Mouse (Mus musculus): ENCODE measurements around the gene BC025446. TPM values are rescaled to one million over a fixed set of nuclear protein-coding genes. Genes with fewer than 3 reads are reported as not detected.

BC025446 gene
- polyA plus RNA-seq, 1 experiment from 2014 or later = not detected

GRCm38 (mm10) chr15:75270691-75271362, 54.7 kb downstream of the BC025446 start:
- no peaks in the 10 kb centered on the region for H3K27me3 ChIP-seq (ENCODE audit: control insufficient read depth, insufficient read depth, low read length)
- H3K4me2 ChIP-seq (ENCODE audit: low read depth, severe bottlenecking) = no peak overlapping the region
- WGBS = 80% methylated on average over 3 of the region's 3 CpGs
- H3K27ac ChIP-seq (replicated peaks; ENCODE audit: low read depth, low read length) = no peak overlapping the region
- DNase-seq (ENCODE audit: low spot score) (no peak), ATAC-seq (ENCODE audit: insufficient number of reproducible peaks, low FRiP score, low TSS enrichment, low read depth) (no peak)
- no peaks in the 10 kb centered on the region for H3K4me1 ChIP-seq (ENCODE audit: control insufficient read depth, insufficient read depth, low read length)
- no peaks in the 10 kb centered on the region for H3K36me3 ChIP-seq (ENCODE audit: control insufficient read depth, insufficient read depth, low read length)
- no peak overlapping the region for H3K4me3 ChIP-seq (ENCODE audit: low read depth, low read length)
- H3K9me3 ChIP-seq (ENCODE audit: control insufficient read depth, low read length) = no peaks in the 10 kb centered on the region
- no peak overlapping the region for H3K9ac ChIP-seq (ENCODE audit: low read length)

DNA sequence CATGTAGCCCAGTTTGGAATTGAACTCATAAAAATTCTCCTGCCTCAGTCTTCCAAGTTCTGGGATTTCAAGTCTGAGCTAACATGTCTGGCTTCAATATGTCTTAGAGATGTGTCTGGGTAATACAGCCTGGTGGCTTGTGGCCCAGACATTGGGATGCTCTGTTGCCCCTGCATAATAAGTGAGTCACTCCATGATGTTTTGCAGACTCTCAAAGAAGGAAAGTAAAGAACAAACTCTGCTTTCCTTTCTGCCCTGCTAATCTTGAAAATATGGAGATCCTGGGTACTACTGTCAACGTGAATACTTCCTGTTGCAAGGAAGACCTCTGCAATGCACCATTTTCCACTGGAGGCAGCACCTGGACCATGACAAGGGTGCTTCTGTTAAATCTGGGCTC, 55.2 kb downstream of the BC025446 start:
- H3K4me1 ChIP-seq (ENCODE audit: control insufficient read depth, insufficient read depth, low read length) = no peaks in the 10 kb centered on the region
- WGBS = 71% methylated on average over 1 of the region's 1 CpGs
- H3K9me3 ChIP-seq (ENCODE audit: control insufficient read depth, low read length) = no peaks in the 10 kb centered on the region
- no peak overlapping the region for H3K4me2 ChIP-seq (ENCODE audit: low read depth, severe bottlenecking)
- H3K27me3 ChIP-seq (ENCODE audit: control insufficient read depth, insufficient read depth, low read length) = no peaks in the 10 kb centered on the region
- no peak for DNase-seq (ENCODE audit: low spot score)
- no peak overlapping the region for H3K27ac ChIP-seq (replicated peaks; ENCODE audit: low read depth, low read length)
- no peak overlapping the region for H3K9ac ChIP-seq (ENCODE audit: low read length)
- no peaks in the 10 kb centered on the region for H3K36me3 ChIP-seq (ENCODE audit: control insufficient read depth, insufficient read depth, low read length)
- no peak overlapping the region for H3K4me3 ChIP-seq (ENCODE audit: low read depth, low read length)
- ATAC-seq (ENCODE audit: insufficient number of reproducible peaks, low FRiP score, low TSS enrichment, low read depth) = no peak

- H3K4me2 ChIP-seq (ENCODE audit: low read depth, severe bottlenecking) = no peak overlapping the region
- H3K36me3 ChIP-seq (ENCODE audit: control insufficient read depth, insufficient read depth, low read length) = no peaks in the 10 kb centered on the region
- H3K27me3 ChIP-seq (ENCODE audit: control insufficient read depth, insufficient read depth, low read length) = no peaks in the 10 kb centered on the region
- DNase-seq (ENCODE audit: low spot score) = no peak
- H3K9ac ChIP-seq (ENCODE audit: low read length) = no peak overlapping the region
- H3K9me3 ChIP-seq (ENCODE audit: control insufficient read depth, low read length) = no peaks in the 10 kb centered on the region
- no peak for ATAC-seq (ENCODE audit: insufficient number of reproducible peaks, low FRiP score, low TSS enrichment, low read depth)
- WGBS = 65% methylated on average over 3 of the region's 3 CpGs
- H3K27ac ChIP-seq (replicated peaks; ENCODE audit: low read depth, low read length) = no peak overlapping the region
- H3K4me3 ChIP-seq (ENCODE audit: low read depth, low read length) = no peak overlapping the region
- no peaks in the 10 kb centered on the region for H3K4me1 ChIP-seq (ENCODE audit: control insufficient read depth, insufficient read depth, low read length)
These were observed 55.7 kb downstream of the BC025446 start for GRCm38 (mm10) chr15:75271891-75272290.

Other genes with a start within 250 kb of the BC025446 start
- not detected in 2 replicates for gene Ly6i, start 232.9 kb upstream of the BC025446 start, polyA plus RNA-seq (2014; fragmentation: Nextera tagmentation; extraction: Ambion mirVana)
- gene Ly6a, start 218.3 kb upstream of the BC025446 start, polyA plus RNA-seq (2014; fragmentation: Nextera tagmentation; extraction: Ambion mirVana) = 0.33 and 0.69 TPM in 2 replicates
- 2.8 and 3.0 TPM in 2 replicates for gene Ly6c1, start 167.5 kb upstream of the BC025446 start, polyA plus RNA-seq (2014; fragmentation: Nextera tagmentation; extraction: Ambion mirVana)
- gene Ly6c2, start 104.4 kb upstream of the BC025446 start, polyA plus RNA-seq (2014; fragmentation: Nextera tagmentation; extraction: Ambion mirVana) = 0.13 TPM in 1 of 2 replicates, not detected in the other
- not detected in 2 replicates for gene Ly6g, start 61.1 kb upstream of the BC025446 start, polyA plus RNA-seq (2014; fragmentation: Nextera tagmentation; extraction: Ambion mirVana)
- not detected in 2 replicates for gene Ly6f, start 52.0 kb downstream of the BC025446 start, polyA plus RNA-seq (2014; fragmentation: Nextera tagmentation; extraction: Ambion mirVana)

All from limb, embryonic 11.5 days (tissue).